Mouse (Mus musculus) retina, adult 2 months (tissue): ENCODE measurements around the gene Hyal3.

Experiments used
- DNase-seq: peaks from one replicate; pipeline ENCODE4 v3.0.0-alpha.2; 2012; ENCODE audit warnings: low read depth, low spot score

Gene Hyal3

GRCm38 (mm10) chr9:107617461-107617860, 36.8 kb downstream of the Hyal3 start:
- DNase-seq: no peak

- no peak for DNase-seq
Measured at GRCm38 (mm10) chr9:107618098-107618497, 37.5 kb downstream of the Hyal3 start.

GRCm38 (mm10) chr9:107618778-107619545, 38.3 kb downstream of the Hyal3 start:
- no peak for DNase-seq

- DNase-seq: no peak
Measured at GRCm38 (mm10) chr9:107619546-107619879, 38.9 kb downstream of the Hyal3 start.

GRCm38 (mm10) chr9:107620954-107621353, 40.3 kb downstream of the Hyal3 start:
- DNase-seq: no peak

GRCm38 (mm10) chr9:107624539-107624938, 43.9 kb downstream of the Hyal3 start:
- no peak for DNase-seq

GRCm38 (mm10) chr9:107624951-107625350, 44.3 kb downstream of the Hyal3 start:
- no peak for DNase-seq

GRCm38 (mm10) chr9:107625351-107626128, 44.9 kb downstream of the Hyal3 start:
- no peak for DNase-seq

GRCm38 (mm10) chr9:107626158-107626843, 45.7 kb downstream of the Hyal3 start:
- no peak for DNase-seq

GRCm38 (mm10) chr9:107626844-107627277, 46.2 kb downstream of the Hyal3 start:
- DNase-seq: no peak

- DNase-seq: no peak
Measured at GRCm38 (mm10) chr9:107627387-107628255, 47.0 kb downstream of the Hyal3 start.

- DNase-seq: no peak
Measured at GRCm38 (mm10) chr9:107628721-107629410, 48.2 kb downstream of the Hyal3 start.

GRCm38 (mm10) chr9:107629411-107629730, 48.8 kb downstream of the Hyal3 start:
- no peak for DNase-seq

GRCm38 (mm10) chr9:107629901-107630425, 49.3 kb downstream of the Hyal3 start:
- DNase-seq: no peak

GRCm38 (mm10) chr9:107630576-107630975, 50.0 kb downstream of the Hyal3 start:
- no peak for DNase-seq

GRCm38 (mm10) chr9:107631311-107631826, 50.8 kb downstream of the Hyal3 start:
- no peak for DNase-seq

GRCm38 (mm10) chr9:107631861-107632260, 51.2 kb downstream of the Hyal3 start:
- DNase-seq: no peak

- no peak for DNase-seq
Measured at GRCm38 (mm10) chr9:107632478-107632877, 51.9 kb downstream of the Hyal3 start.

- DNase-seq: no peak
Measured at GRCm38 (mm10) chr9:107633091-107633660, 52.6 kb downstream of the Hyal3 start.
